Mouse (Mus musculus) heart, embryonic 11.5 days (tissue): ENCODE results near the gene Ldb3. TPM values are rescaled to one million over a fixed set of nuclear protein-coding genes. Genes with fewer than 3 reads are reported as not detected.

Experiments used
- polyA plus RNA-seq: library from polyadenylated mRNA; unstranded; fragments of >200 nt; fragmentation: Nextera tagmentation; extraction: Ambion mirVana; gene quantifications from 2 replicates; pipeline ENCODE4 v1.2.1, GENCODE M21; 2014

Gene Ldb3
- polyA plus RNA-seq, 1 experiment from 2014 or later = 221 TPM

Other genes starting within 250 kb of the Ldb3 start
- gene Fam25c, start 233.2 kb downstream of the Ldb3 start, polyA plus RNA-seq = not detected in 2 replicates
- gene Sncg, start 213.9 kb downstream of the Ldb3 start, polyA plus RNA-seq = 2.4 and 2.9 TPM in 2 replicates
- gene Mmrn2, start 213.2 kb downstream of the Ldb3 start, polyA plus RNA-seq = 15.8 and 23.1 TPM in 2 replicates
- 48.1 and 48.5 TPM in 2 replicates for gene Bmpr1a, start 85.3 kb downstream of the Ldb3 start, polyA plus RNA-seq
- not detected in 2 replicates for gene 9230112D13Rik, start 65.9 kb downstream of the Ldb3 start, polyA plus RNA-seq
- gene Opn4, start 11.5 kb upstream of the Ldb3 start, polyA plus RNA-seq = 4.1 and 4.2 TPM in 2 replicates
- gene Wapl, start 85.2 kb upstream of the Ldb3 start, polyA plus RNA-seq = 22.2 and 23.7 TPM in 2 replicates
- 0.57 and 0.80 TPM in 2 replicates for gene Grid1, start 231.4 kb upstream of the Ldb3 start, polyA plus RNA-seq